Mouse (Mus musculus) heart, embryonic 16.5 days (tissue): ENCODE measurements around the gene Galt. TPM values are rescaled to one million over a fixed set of nuclear protein-coding genes. Genes with fewer than 3 reads are reported as not detected.
A peak's percentile ranks its signal among the peaks of the same experiment; 100 is the strongest.
"Not testable (repeated sequence)": the region's sequence is repeated elsewhere in the genome, so short reads cannot be mapped to it uniquely, and the experiment has no call there.

Experiments
- ATAC-seq: fragments of 200-750 bp; cut with Nextera tagmentation; replicated peaks from 2 replicates; pipeline ENCODE4 v1.8.0; 2017; ENCODE audit warnings: moderate number of reproducible peaks; ENCODE audit not compliant: insufficient read depth, low FRiP score; ENCODE audit errors: extremely low read depth
- H3K27ac ChIP-seq: fragments of 300-500 bp; sonication (generic); 2 replicates; pipeline ENCODE4 v1.5.1; 2014; ENCODE audit warnings: mild to moderate bottlenecking, low read length, control low read depth, moderate library complexity
- H3K27me3 ChIP-seq: fragments of 300-500 bp; sonication (generic); 2 replicates; pipeline ENCODE4 v1.6.1; 2014; ENCODE audit warnings: low read length, mixed read lengths; ENCODE audit not compliant: control insufficient read depth, insufficient read depth
- H3K36me3 ChIP-seq: fragments of 300-500 bp; sonication (generic); 2 replicates; pipeline ENCODE4 v1.6.1; 2014; ENCODE audit not compliant: control insufficient read depth, insufficient read depth
- H3K4me1 ChIP-seq: fragments of 300-500 bp; sonication (generic); 2 replicates; pipeline ENCODE4 v1.6.1; 2014; ENCODE audit warnings: low read length, mixed read lengths; ENCODE audit not compliant: control insufficient read depth, insufficient read depth
- H3K4me2 ChIP-seq: fragments of 300-500 bp; sonication (generic); 2 replicates; pipeline ENCODE4 v1.6.1; 2014; ENCODE audit warnings: low read depth, mild to moderate bottlenecking, control low read depth, low read length
- H3K4me3 ChIP-seq: fragments of 300-500 bp; sonication (generic); 2 replicates; pipeline ENCODE4 v1.5.1; 2014; ENCODE audit warnings: mild to moderate bottlenecking, control low read depth, low read length
- H3K9ac ChIP-seq: fragments of 300-500 bp; sonication (generic); 2 replicates; pipeline ENCODE4 v1.6.1; 2014; ENCODE audit warnings: low read length, control low read depth
- H3K9me3 ChIP-seq: fragments of 300-500 bp; sonication (generic); replicated peaks from 2 replicates; pipeline ENCODE4 v1.6.1; 2016; ENCODE audit warnings: low read length; ENCODE audit not compliant: control insufficient read depth
- WGBS: fragments of 180-500 bp; shearing (Covaris S2); extraction: QIAGEN DNeasy Blood & Tissue Kit; methylation state at CpG from one replicate; pipeline ENCODE4 v1.1.7; 2014; 5-methylcytosine and 5-hydroxymethylcytosine counted together
- polyA plus RNA-seq: library from polyadenylated mRNA; unstranded; fragments of >200 nt; fragmentation: Nextera tagmentation; extraction: Ambion mirVana; gene quantifications from 2 replicates; pipeline ENCODE4 v1.2.1, GENCODE M21; 2015

The Galt gene
- polyA plus RNA-seq, 1 experiment from 2014 or later: 60.6 TPM

DNA sequence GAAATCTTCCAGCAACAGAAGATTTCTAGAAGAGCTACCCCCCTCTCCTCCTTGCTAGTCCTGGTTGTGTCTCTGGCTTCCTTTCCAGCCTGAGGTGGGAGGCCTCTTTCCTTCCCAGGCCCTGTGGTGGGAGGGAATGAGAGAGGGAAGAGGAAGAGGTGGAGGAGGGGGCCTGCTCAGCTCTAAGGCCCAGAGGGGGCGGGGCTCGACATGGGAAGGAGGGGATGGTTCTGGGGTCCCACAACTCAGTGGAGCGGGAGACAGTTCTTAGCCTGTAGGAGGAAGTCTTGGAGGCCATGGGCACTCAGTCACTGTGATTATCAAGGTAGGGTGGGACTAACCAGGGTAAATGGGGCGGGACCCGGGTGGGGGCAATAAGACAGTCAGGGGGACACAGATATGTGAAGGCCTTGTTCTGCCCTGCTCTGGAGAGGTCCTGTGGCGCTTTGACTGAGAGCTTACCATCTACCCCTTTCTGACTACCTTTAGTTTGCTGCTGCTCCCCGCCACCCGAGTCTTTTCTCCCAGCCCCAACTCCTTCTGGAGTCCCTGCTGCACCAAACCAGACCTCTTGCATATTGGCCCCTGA is 7.2 kb downstream of the Galt start:
- peak overlapping the region; percentile 69 for H3K9ac ChIP-seq
- WGBS: 35% methylated on average over 8 of the region's 8 CpGs
- no peaks in the 10 kb centered on the region for H3K9me3 ChIP-seq
- peaks cover 8% of the 10 kb centered on the region for H3K36me3 ChIP-seq
- no peaks in the 10 kb centered on the region for H3K27me3 ChIP-seq
- H3K4me3 ChIP-seq: peak overlapping the region; percentile 53
- H3K4me2 ChIP-seq: peak overlapping the region; percentile 69
- peaks cover 37% of the 10 kb centered on the region for H3K4me1 ChIP-seq
- no peak; the same call in 1 of the 2 replicates for ATAC-seq
- peak overlapping the region; percentile 99 for H3K27ac ChIP-seq

GRCm38 (mm10) chr4:41762688-41763114 is 7.7 kb downstream of the Galt start:
- peak overlapping the region; percentile 69 for H3K9ac ChIP-seq
- ATAC-seq, H3K9me3 ChIP-seq, H3K36me3 ChIP-seq, H3K27me3 ChIP-seq: not testable (repeated sequence)
- H3K4me3 ChIP-seq: peak overlapping the region; percentile 53
- peak overlapping the region; percentile 69 for H3K4me2 ChIP-seq
- H3K4me1 ChIP-seq: peaks cover 37% of the 10 kb centered on the region
- 37% methylated on average over 8 of the region's 8 CpGs for WGBS
- peak overlapping the region; percentile 99 for H3K27ac ChIP-seq

- not testable (repeated sequence) for H3K27me3 ChIP-seq, H3K4me2 ChIP-seq, H3K36me3 ChIP-seq, ATAC-seq, H3K27ac ChIP-seq, H3K9ac ChIP-seq, H3K4me3 ChIP-seq, H3K9me3 ChIP-seq
- H3K4me1 ChIP-seq: peaks cover 37% of the 10 kb centered on the region
- 74% methylated on average over 4 of the region's 6 CpGs for WGBS
Observed at GRCm38 (mm10) chr4:41763176-41763575, 8.1 kb downstream of the Galt start.

DNA sequence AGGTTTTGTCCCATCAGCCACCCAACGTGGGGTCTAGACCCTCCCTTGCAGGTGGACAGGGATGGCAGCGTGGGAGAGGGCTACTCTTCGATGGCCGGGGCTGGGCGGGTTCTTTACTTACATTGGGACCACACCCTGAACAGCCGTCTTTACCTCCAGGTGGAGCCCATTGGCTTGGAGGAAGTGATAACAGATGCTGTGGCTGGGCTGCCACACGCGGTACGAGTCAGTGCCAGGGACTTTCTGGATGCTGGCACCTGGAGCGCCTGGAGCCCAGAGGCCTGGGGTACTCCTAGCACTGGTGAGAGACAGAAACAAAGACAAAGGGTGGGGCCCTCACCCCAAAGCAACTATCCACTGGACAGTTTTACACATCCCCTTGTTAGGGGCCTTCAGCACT is 12.3 kb downstream of the Galt start:
- not testable (repeated sequence) for H3K9ac ChIP-seq, ATAC-seq, H3K4me2 ChIP-seq, H3K4me3 ChIP-seq, H3K27ac ChIP-seq, H3K27me3 ChIP-seq, H3K36me3 ChIP-seq, H3K9me3 ChIP-seq, H3K4me1 ChIP-seq
- 79% methylated on average over 10 of the region's 10 CpGs for WGBS

GRCm38 (mm10) chr4:41772946-41773345 is 17.9 kb downstream of the Galt start:
- H3K27ac ChIP-seq, H3K9ac ChIP-seq, ATAC-seq: not testable (repeated sequence)

GRCm38 (mm10) chr4:41773502-41773901 is 18.5 kb downstream of the Galt start:
- peak overlapping the region; percentile 51; the same call in 1 of the 2 replicates for H3K27ac ChIP-seq
- not testable (repeated sequence) for H3K4me1 ChIP-seq, H3K9ac ChIP-seq, H3K27me3 ChIP-seq, H3K36me3 ChIP-seq, H3K9me3 ChIP-seq, ATAC-seq
- peak overlapping the region; percentile 47 for H3K4me3 ChIP-seq
- H3K4me2 ChIP-seq: peak overlapping the region; percentile 59
- 1% methylated on average over 20 of the region's 25 CpGs for WGBS

More at GRCm38 (mm10) chr4:41772946-41773345, 17.9 kb downstream of the Galt start:
- H3K4me1 ChIP-seq, H3K9me3 ChIP-seq, H3K36me3 ChIP-seq, H3K27me3 ChIP-seq: not testable (repeated sequence)
- peak overlapping the region; percentile 50 for H3K4me2 ChIP-seq
- peak overlapping the region; percentile 40 for H3K4me3 ChIP-seq
- WGBS: 13% methylated on average over 6 of the region's 16 CpGs

DNA sequence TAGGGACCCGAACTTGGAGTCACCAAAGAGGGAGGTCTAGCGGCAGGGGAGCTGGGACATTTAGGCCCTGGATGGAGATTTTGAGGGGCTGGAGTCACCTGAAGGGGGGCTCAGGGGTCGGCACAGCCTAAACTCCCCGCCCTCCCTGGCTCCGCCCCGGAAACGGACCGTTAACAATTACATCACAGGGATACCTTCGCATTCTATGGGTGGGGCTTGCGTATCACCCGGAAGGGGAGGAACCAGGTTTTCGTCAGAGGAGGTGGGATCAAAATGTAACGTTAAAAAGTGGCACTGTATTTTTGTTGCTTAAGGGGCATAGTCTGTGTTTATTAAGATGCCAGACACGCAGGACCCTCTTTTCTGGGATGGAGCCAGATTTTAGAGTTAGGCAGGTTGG is 19.0 kb downstream of the Galt start, which contains the start of gene Ccl27a:
Gene Ccl27a (minus strand): TSS at position 246 of the 400 bp plus-strand sequence.
- not testable (repeated sequence) for H3K9ac ChIP-seq, H3K9me3 ChIP-seq, H3K4me1 ChIP-seq, ATAC-seq, H3K36me3 ChIP-seq, H3K27me3 ChIP-seq
- H3K4me2 ChIP-seq: peak within 1 kb of the TSS; percentile 59
- peak within 1 kb of the TSS; percentile 47 for H3K4me3 ChIP-seq
- peak within 1 kb of the TSS; percentile 51 for H3K27ac ChIP-seq
- 1% methylated on average over 12 of the region's 14 CpGs for WGBS

- WGBS: 76% methylated on average over 3 of the region's 3 CpGs
- not testable (repeated sequence) for H3K4me1 ChIP-seq, ATAC-seq, H3K27me3 ChIP-seq, H3K36me3 ChIP-seq, H3K9me3 ChIP-seq, H3K4me3 ChIP-seq, H3K9ac ChIP-seq
- peak overlapping the region; percentile 28 for H3K27ac ChIP-seq
- peak overlapping the region; percentile 51 for H3K4me2 ChIP-seq
Observed at GRCm38 (mm10) chr4:41774506-41774905, 19.5 kb downstream of the Galt start.

DNA sequence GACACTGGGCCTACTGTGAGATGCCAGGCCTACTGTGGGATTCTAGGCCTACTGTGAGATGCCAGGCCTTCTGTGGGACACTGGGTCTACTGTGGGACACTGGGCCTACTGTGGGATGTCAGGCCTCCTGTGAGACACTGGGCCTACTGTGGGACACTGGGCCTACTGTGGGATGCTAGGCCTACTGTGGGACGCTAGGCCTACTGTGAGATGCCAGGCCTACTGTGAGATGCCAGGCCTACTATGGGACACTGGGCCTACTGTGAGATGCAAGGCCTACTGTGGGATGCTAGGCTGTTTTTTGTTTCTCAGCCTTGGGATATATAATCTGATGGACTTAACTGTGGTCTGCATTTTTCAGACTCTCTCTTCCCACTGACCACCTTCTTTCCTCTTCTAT is 20.8 kb downstream of the Galt start:
- ATAC-seq: not testable (repeated sequence)
- 83% methylated on average over 1 of the region's 1 CpGs for WGBS

More for the DNA sequence above, 20.8 kb downstream of the Galt start:
- H3K4me1 ChIP-seq, H3K9ac ChIP-seq, H3K4me3 ChIP-seq, H3K36me3 ChIP-seq, H3K4me2 ChIP-seq, H3K27ac ChIP-seq, H3K27me3 ChIP-seq, H3K9me3 ChIP-seq: not testable (repeated sequence)
